Mouse (Mus musculus) erythroid progenitor cell, adult 5-6 weeks (primary cell): ENCODE results near the gene Sh3gl2. TPM values are rescaled to one million over a fixed set of nuclear protein-coding genes. Genes with fewer than 3 reads are reported as not detected.

Experiments used
- ATAC-seq: replicated peaks from 2 replicates; pipeline ENCODE4 v1.8.0; 2016; ENCODE audit warnings: moderate number of reproducible peaks, mild to moderate bottlenecking, moderate TSS enrichment, inconsistent platforms; ENCODE audit not compliant: poor library complexity, low FRiP score, severe bottlenecking
- total RNA-seq, 2 experiments: library from RNA; stranded (forward) in 1 of 2; stranded (reverse) in 1 of 2; fragments of 150-400 nt in 1 of 2; fragments of 186-747, 209-891 nt in 1 of 2; gene quantifications; 2 replicates each; pipeline versions ENCODE4 v1.2.3 to v1.2.4; 2015 to 2017; ENCODE audit warnings: low replicate concordance in 2 of 2

The Sh3gl2 gene
- total RNA-seq (2015; ENCODE audit: low replicate concordance) (not detected in 2 replicates), total RNA-seq (2017; ENCODE audit: low replicate concordance) (not detected in 2 replicates)

- no peak for ATAC-seq
Observed at GRCm38 (mm10) chr4:85205071-85205635, at the start of gene Sh3gl2. Gene Sh3gl2 (plus strand): TSS chr4:85205126.

GRCm38 (mm10) chr4:85161156-85161555 lies 43.8 kb upstream of the Sh3gl2 start:
- no peak for ATAC-seq

GRCm38 (mm10) chr4:85162468-85163312 lies 42.2 kb upstream of the Sh3gl2 start:
- no peak for ATAC-seq

GRCm38 (mm10) chr4:85163313-85163615 lies 41.7 kb upstream of the Sh3gl2 start:
- no peak for ATAC-seq

- ATAC-seq = no peak
Observed at GRCm38 (mm10) chr4:85168001-85168400, 36.9 kb upstream of the Sh3gl2 start.

GRCm38 (mm10) chr4:85175466-85175865 lies 29.5 kb upstream of the Sh3gl2 start:
- no peak for ATAC-seq

GRCm38 (mm10) chr4:85178394-85179051 lies 26.4 kb upstream of the Sh3gl2 start:
- ATAC-seq = no peak

GRCm38 (mm10) chr4:85186011-85186410 lies 18.9 kb upstream of the Sh3gl2 start:
- no peak for ATAC-seq

- no peak for ATAC-seq
Observed at GRCm38 (mm10) chr4:85196201-85196600, 8.7 kb upstream of the Sh3gl2 start.

GRCm38 (mm10) chr4:85198431-85198830 lies 6.5 kb upstream of the Sh3gl2 start:
- ATAC-seq = no peak

GRCm38 (mm10) chr4:85202582-85202981 lies 2.3 kb upstream of the Sh3gl2 start:
- ATAC-seq = no peak

- no peak for ATAC-seq
Observed at GRCm38 (mm10) chr4:85205636-85206211, 798 bp downstream of the Sh3gl2 start.

- ATAC-seq = no peak
Observed at GRCm38 (mm10) chr4:85206675-85207400, 1.9 kb downstream of the Sh3gl2 start.

- ATAC-seq = no peak
Observed at GRCm38 (mm10) chr4:85207515-85207914, 2.6 kb downstream of the Sh3gl2 start.

- no peak for ATAC-seq
Observed at GRCm38 (mm10) chr4:85208531-85208930, 3.6 kb downstream of the Sh3gl2 start.

GRCm38 (mm10) chr4:85210953-85211352 lies 6.0 kb downstream of the Sh3gl2 start:
- ATAC-seq = no peak

- no peak for ATAC-seq
Observed at GRCm38 (mm10) chr4:85217003-85217402, 12.1 kb downstream of the Sh3gl2 start.

- ATAC-seq = no peak
Observed at GRCm38 (mm10) chr4:85222716-85223115, 17.8 kb downstream of the Sh3gl2 start.

GRCm38 (mm10) chr4:85226731-85227130 lies 21.8 kb downstream of the Sh3gl2 start:
- ATAC-seq = no peak
